Mouse (Mus musculus) thymus, postnatal 14 days (tissue): ENCODE measurements around the gene Map4k3.

ENCODE experiments used
- DNase-seq: peaks from one replicate; pipeline ENCODE4 v3.0.0; 2021

The Map4k3 gene

GRCm38 (mm10) chr17:80729080-80729749 is 930 bp upstream of the Map4k3 start:
- no peak for DNase-seq

- DNase-seq: peak; percentile 62
These were observed 839 bp downstream of the Map4k3 start for GRCm38 (mm10) chr17:80727341-80727951.

- DNase-seq: no peak
These were observed 1.5 kb downstream of the Map4k3 start for GRCm38 (mm10) chr17:80726821-80727220.

GRCm38 (mm10) chr17:80723092-80723491 is 5.2 kb downstream of the Map4k3 start:
- DNase-seq: no peak

- DNase-seq: no peak
These were observed 6.6 kb downstream of the Map4k3 start for GRCm38 (mm10) chr17:80721670-80722069.

- DNase-seq: no peak
These were observed 9.0 kb downstream of the Map4k3 start for GRCm38 (mm10) chr17:80719309-80719708.

- DNase-seq: no peak
These were observed 10.0 kb downstream of the Map4k3 start for GRCm38 (mm10) chr17:80718243-80718642.

GRCm38 (mm10) chr17:80713588-80713987 is 14.7 kb downstream of the Map4k3 start:
- DNase-seq: no peak

GRCm38 (mm10) chr17:80709921-80710838 is 18.1 kb downstream of the Map4k3 start:
- no peak for DNase-seq

- no peak for DNase-seq
These were observed 19.5 kb downstream of the Map4k3 start for GRCm38 (mm10) chr17:80708803-80709202.

GRCm38 (mm10) chr17:80707176-80707575 is 21.1 kb downstream of the Map4k3 start:
- no peak for DNase-seq

- DNase-seq: no peak
These were observed 21.7 kb downstream of the Map4k3 start for GRCm38 (mm10) chr17:80706608-80707007.

GRCm38 (mm10) chr17:80701687-80702086 is 26.6 kb downstream of the Map4k3 start:
- DNase-seq: no peak

- DNase-seq: no peak
These were observed 29.4 kb downstream of the Map4k3 start for GRCm38 (mm10) chr17:80698930-80699329.

- no peak for DNase-seq
These were observed 29.9 kb downstream of the Map4k3 start for GRCm38 (mm10) chr17:80698191-80698901.

GRCm38 (mm10) chr17:80696956-80697355 is 31.3 kb downstream of the Map4k3 start:
- DNase-seq: no peak

- DNase-seq: no peak
These were observed 32.1 kb downstream of the Map4k3 start for GRCm38 (mm10) chr17:80696210-80696609.

- no peak for DNase-seq
These were observed 34.6 kb downstream of the Map4k3 start for GRCm38 (mm10) chr17:80693707-80694106.

- no peak for DNase-seq
These were observed 36.1 kb downstream of the Map4k3 start for GRCm38 (mm10) chr17:80692183-80692582.

GRCm38 (mm10) chr17:80688701-80689100 is 39.6 kb downstream of the Map4k3 start:
- no peak for DNase-seq

- DNase-seq: no peak
These were observed 42.2 kb downstream of the Map4k3 start for GRCm38 (mm10) chr17:80686066-80686465.

GRCm38 (mm10) chr17:80683821-80684576 is 44.3 kb downstream of the Map4k3 start:
- DNase-seq: no peak
